Mouse (Mus musculus) granulocyte monocyte progenitor cell, adult 5-6 weeks (primary cell): Measurements from ENCODE around the gene Sept6. TPM values are rescaled to one million over a fixed set of nuclear protein-coding genes. Genes with fewer than 3 reads are reported as not detected.

Source experiments
- ATAC-seq: replicated peaks from 2 replicates; pipeline ENCODE4 v1.8.0; 2016; ENCODE audit warnings: mild to moderate bottlenecking, moderate TSS enrichment, inconsistent platforms; ENCODE audit not compliant: poor library complexity, severe bottlenecking
- total RNA-seq, 2 experiments: library from RNA; stranded (forward) in 1 of 2; stranded (reverse) in 1 of 2; fragments of 200-712, 200-1000 nt in 1 of 2; fragments of >200 nt in 1 of 2; fragmentation: Nextera tagmentation in 1 of 2; gene quantifications; 2 replicates each; pipeline ENCODE4 v1.2.3; 2014 to 2017

The Sept6 gene
- 34.2 and 37.0 TPM in 2 replicates for total RNA-seq (2014; fragmentation: Nextera tagmentation)
- 39.6 and 44.2 TPM in 2 replicates for total RNA-seq (2017)

GRCm38 (mm10) chrX:36991694-36992093 is at the start of gene Sept6:
Sept6 (minus strand) TSS chrX:36991794.
- no peak for ATAC-seq

- ATAC-seq = no peak
These were observed 36.8 kb upstream of the Sept6 start for GRCm38 (mm10) chrX:37028378-37028777.

DNA sequence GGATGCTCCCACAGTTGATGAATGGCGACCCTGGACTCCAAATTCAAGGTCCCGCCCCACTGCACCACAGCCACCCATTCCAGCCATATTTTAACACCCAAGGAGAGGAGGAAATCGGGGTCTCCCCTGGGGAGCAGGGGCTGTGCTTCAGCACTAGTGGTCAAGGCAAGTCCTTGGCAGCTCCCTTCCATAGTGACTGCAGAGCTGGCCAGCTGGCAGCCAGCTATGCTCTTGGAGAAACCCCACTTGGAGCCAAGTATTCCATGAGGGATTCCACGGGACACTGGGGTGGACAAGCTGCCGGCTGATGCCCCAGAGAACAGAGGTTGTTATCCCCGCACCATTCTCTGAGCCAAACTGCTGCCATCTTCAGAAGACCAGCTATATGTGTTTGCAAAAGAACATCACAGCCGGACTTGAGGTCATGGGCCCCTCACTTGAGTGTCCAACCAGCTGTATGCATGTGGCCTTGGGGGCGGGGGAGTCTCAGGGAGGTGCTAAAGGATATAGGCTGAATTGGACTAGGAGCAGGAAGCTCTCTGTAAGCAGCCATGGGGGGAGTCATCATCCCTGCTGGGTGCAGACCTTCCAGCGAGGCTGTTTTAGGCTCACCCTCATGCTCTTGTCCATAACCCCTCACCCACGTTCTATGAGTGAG is 32.2 kb upstream of the Sept6 start:
- no peak for ATAC-seq

DNA sequence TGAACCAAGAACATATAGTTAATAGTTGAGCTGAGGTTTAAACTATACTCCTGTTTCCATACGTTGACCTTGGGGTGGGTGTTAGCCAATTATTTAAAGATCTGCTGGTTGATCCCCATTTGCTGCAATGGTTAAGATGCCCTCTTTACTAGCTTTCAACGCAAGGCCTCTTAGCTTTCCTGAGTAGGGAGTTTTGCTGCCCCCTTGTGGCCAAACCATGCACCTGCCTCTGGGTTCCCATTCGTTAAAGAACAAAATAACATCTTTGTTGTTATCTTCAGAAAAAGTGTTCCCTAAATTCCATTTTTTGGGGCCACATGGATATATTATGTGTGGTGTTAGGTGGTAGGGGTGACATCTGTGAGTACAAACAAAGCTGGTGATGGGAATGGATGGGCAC is 31.1 kb upstream of the Sept6 start:
- ATAC-seq = peak; percentile 77

GRCm38 (mm10) chrX:37019045-37019444 is 27.5 kb upstream of the Sept6 start:
- ATAC-seq = no peak

GRCm38 (mm10) chrX:37018150-37018654 is 26.6 kb upstream of the Sept6 start:
- ATAC-seq = peak; percentile 56

GRCm38 (mm10) chrX:37013870-37014269 is 22.3 kb upstream of the Sept6 start:
- ATAC-seq = no peak; the same call in 1 of the 2 replicates

DNA sequence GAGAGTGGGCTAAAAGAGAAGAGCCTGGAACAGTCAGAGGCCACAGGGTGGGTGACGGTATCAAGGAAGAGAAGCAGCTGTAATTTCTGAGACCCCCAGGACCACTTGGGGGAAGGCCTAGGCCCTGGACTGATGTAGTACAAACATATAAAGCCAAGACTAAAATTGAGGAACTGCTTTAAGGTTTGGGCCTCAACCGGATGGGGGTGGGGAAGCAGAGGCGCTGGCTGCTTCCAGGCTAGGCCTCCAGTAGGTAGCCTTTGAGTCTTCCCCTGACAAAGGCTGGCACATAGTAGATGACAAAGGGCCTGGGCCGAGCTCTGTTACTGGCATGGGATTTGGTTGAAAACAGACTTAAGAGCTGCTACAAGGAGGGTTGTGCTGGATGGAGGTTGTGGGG is 555 bp downstream of the Sept6 start:
- peak; percentile 40 for ATAC-seq

DNA sequence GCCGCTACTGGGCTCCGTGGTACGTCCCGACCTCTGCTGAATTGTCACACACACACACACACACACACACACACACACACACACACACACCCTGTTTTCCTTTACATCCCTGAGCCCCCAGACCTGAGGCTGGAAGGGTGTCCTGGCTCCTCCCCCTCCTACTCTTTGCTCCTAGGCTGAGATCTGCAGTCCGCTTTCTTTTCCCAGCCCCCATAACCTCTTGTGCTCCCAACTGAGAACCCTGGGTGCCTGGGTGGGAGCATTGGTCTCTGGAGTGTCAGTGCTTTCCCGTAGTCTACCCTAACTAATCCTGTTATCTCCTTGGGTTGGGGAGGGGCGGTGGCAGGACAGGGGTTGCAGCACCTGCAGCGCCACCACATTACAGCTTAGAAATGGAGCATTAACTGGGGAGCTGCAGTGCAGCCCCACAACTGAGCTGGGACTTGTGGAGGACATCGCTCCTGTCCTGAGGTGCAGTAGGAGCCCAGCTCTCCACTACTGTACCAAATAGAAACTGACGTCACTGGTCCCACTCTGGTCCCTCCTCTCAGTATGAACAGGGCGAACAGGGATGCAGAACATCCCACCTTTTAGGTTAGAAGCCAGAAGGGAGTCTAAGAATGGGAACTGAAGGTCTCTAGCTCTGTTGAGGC is 1.7 kb downstream of the Sept6 start:
- ATAC-seq = no peak

DNA sequence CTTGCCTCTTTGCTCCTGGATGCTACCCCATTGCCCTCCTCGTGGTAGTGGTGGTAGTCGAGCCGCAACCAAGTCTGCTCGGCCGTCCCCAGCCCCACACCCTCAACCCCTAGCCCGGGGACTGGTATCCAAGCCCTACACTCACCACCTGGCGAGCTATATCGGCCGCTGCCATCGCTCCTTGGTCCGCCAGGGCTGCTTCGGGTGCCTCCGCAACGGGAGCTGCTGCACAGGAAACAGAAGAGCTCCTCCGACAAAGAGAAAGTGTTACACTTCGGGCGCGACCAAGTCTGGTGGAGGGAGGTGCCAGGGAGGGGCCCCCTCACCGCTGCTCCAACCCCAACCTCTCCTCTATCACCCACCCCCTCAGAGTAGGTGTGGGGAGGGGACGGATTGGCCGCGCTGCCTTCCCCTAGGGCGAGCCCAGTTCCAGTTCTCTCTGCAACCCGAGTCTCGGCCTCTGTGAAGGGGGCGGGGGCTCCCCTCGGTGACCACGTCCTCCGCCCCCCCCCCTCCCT is 2.3 kb downstream of the Sept6 start:
- ATAC-seq = peak; percentile 97

DNA sequence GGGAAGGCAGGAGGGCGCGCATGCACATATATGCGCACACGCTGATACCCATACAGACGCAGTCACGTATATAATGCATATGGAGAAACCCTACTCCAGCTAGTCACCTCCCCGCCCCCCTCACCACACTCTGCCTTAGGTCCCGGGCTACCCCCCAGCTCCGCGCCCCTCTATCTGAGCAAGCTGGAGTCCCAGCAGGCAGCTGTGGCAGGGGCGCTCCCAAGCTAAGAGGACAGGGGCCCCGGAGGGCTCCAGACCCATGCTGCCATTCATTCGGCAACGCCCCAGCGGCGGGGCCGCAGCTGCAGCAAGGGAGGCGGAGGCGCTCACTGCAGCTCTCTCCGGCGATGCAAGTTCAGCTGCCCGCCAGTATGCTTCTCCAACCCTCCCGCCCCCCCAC is 2.8 kb downstream of the Sept6 start:
- peak; percentile 15; the same call in 1 of the 2 replicates for ATAC-seq

DNA sequence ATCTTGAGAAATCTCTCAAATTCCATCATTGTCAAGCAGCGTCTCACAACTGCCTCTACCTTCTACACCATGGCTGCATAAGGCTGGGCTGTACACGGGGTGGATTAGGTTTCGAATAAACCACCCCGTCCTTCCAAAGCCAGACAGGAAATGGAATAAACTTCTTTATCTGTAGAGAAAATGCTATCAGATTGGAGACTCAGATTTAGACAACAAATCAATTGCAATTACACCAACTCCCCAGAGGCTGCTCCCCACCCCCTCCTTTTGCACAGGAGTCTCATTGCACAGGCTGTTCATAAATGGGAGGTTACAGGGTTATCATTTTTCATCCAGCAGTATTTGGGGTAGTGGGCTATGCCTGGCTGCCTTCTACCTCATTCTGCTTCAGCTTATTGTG is 3.7 kb downstream of the Sept6 start:
- no peak for ATAC-seq

- no peak for ATAC-seq
These were observed 6.6 kb downstream of the Sept6 start for GRCm38 (mm10) chrX:36985041-36985440.

DNA sequence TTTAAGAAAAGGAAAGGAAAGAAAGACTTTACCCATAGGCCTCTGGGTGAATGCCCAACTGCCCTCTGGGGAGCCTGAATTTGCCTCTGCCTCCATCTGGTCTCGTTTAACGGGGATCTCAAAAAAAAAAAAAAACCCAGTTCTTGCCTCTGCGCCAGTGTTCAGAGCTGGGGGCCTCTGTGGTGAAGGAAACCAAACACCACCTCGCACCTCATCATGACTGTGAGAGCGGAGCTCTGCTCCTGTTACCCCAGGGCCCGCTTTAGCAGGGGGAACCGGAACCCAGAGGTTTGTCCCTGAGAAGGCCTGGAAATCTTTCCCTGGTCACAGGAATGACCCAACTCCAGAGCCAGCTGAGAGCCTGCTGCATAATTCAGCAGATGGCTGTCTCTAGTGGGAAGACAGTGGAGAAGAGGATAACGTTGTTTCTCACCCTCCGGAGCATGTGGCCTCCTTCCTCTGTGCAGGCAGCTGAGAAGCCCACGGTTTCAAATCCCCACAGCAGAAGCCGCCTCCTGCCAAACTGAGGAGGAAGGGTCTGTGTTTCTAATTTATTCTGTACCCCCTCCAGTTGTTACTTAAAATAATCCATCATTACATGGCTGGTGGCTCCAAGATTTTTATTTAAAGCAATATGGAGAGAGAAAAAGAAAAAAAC is 7.8 kb downstream of the Sept6 start:
- peak; percentile 9; the same call in 1 of the 2 replicates for ATAC-seq

GRCm38 (mm10) chrX:36982892-36983653 is 8.5 kb downstream of the Sept6 start:
- peak; percentile 87 for ATAC-seq

DNA sequence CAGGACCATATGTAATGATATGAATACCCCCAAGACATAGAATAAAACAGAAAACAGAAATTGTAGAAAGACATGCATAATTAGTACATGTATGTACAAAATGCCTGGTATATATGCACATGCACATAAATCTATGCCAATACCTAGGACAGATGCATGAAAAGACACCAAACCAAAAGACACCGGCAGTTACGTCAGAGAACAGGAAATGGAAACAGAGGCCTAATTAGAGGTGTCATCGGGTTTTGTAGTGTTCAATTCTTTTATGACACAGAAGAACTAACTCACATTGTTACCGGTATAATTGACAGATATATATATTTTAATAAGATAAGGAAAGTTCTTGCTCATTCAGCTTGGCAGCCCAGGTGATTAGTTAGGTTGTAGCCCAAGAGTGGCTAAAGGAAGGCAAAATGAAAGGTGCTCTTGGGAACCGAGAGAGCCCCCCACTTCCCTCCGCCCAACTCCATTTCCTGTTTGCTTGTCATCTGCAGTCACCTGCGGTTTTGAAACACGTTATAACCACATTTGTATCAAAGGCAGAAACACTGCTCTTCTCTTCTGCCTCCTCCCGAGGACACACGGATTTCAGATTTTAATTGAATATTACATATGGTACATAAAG is 10.9 kb downstream of the Sept6 start:
- ATAC-seq = peak; percentile 46

DNA sequence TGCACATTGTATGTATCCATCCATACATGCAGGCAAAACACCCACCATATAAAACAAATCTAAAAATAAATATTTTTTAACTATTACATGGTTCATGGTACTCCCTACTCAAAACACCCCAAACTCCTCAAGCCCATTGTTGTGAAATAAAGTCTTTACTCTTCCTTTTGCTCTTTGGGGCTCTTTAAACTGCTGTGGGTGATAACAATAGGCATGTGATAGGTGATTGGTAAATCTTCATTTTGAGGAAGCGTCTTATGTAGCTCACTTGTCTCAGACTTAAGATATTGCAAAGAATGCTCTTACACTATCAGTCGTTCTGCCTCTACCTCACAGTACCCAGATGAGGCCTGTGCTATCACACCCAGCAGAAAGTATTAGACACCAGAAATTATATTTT is 13.7 kb downstream of the Sept6 start:
- peak; percentile 52 for ATAC-seq

DNA sequence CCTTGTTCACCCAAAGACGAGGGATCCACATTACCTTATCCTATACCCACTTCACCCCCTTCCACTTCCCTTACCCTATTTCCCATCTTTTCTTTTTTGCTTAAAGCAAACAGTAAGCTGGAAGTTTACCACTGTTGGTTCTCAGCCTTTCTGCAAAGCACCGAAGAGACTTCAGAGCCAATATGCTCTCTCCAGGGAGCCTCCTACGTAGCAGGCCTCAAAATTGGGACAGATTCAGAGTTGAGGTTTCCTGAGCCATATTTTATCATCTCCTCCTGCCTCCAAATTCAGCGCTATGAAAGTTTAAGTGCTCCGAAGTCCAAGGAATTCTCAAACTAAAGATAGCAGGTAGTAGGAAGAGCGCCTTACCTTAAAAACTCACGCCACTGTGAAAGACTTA is 14.6 kb downstream of the Sept6 start:
- no peak for ATAC-seq

DNA sequence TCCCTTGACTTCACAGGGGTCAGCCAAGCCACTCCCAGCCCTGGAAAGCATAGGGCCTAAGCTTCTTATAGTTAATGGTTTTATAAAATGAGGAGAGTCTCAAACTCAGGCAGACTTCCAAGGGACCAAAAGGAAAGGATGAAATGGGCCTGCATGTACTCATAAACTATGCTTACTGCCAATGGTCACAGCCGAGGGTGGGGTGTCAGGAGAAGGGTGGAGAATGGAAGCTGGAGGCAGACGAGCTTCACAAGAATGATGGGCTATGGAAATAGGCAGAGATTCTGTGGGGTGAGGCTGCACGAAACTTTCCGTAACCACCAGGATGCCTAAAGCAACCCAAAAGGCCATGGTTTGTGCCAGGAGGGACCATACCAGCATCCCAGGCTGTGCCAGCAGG is 15.3 kb downstream of the Sept6 start:
- no peak for ATAC-seq

GRCm38 (mm10) chrX:36974905-36975304 is 16.7 kb downstream of the Sept6 start:
- no peak for ATAC-seq
